Mouse (Mus musculus) lung, embryonic 14.5 days (tissue): ENCODE results near the gene Slk. TPM values are rescaled to one million over a fixed set of nuclear protein-coding genes. Genes with fewer than 3 reads are reported as not detected.
A peak's percentile ranks its signal among the peaks of the same experiment; 100 is the strongest.

Experiments
- ATAC-seq: fragments of 200-750 bp; cut with Nextera tagmentation; 2 replicates; pipeline ENCODE4 v1.8.0; 2017; ENCODE audit warnings: mild to moderate bottlenecking, moderate TSS enrichment, moderate library complexity; ENCODE audit not compliant: insufficient read depth
- DNase-seq: peaks from one replicate; pipeline ENCODE4 v3.0.0-alpha.2; 2015
- H3K27ac ChIP-seq: fragments of 300-500 bp; sonication (generic); 2 replicates; pipeline ENCODE4 v1.5.1; 2014; ENCODE audit warnings: low read depth, mild to moderate bottlenecking, moderate library complexity
- H3K27me3 ChIP-seq: fragments of 300-500 bp; sonication (generic); 2 replicates; pipeline ENCODE4 v1.6.1; 2014; ENCODE audit warnings: low read length, control low read depth; ENCODE audit not compliant: insufficient read depth
- H3K36me3 ChIP-seq: fragments of 300-500 bp; sonication (generic); 2 replicates; pipeline ENCODE4 v1.6.1; 2014; ENCODE audit warnings: control low read depth; ENCODE audit not compliant: insufficient read depth
- H3K4me1 ChIP-seq: fragments of 300-500 bp; sonication (generic); 2 replicates; pipeline ENCODE4 v1.6.1; 2014; ENCODE audit warnings: antibody characterized with exemption, control low read depth; ENCODE audit not compliant: insufficient read depth
- H3K4me2 ChIP-seq: fragments of 300-500 bp; sonication (generic); 2 replicates; pipeline ENCODE4 v1.6.1; 2014; ENCODE audit warnings: mild to moderate bottlenecking
- H3K4me3 ChIP-seq: fragments of 300-500 bp; sonication (generic); 2 replicates; pipeline ENCODE4 v1.5.1; 2014; ENCODE audit warnings: low read depth, low read length
- H3K9ac ChIP-seq: fragments of 300-500 bp; sonication (generic); 2 replicates; pipeline ENCODE4 v1.6.1; 2014
- H3K9me3 ChIP-seq: fragments of 300-500 bp; sonication (generic); 2 replicates; pipeline ENCODE4 v1.6.1; 2016; ENCODE audit warnings: low read depth, low read length, control low read depth
- CTCF ChIP-seq: IDR thresholded peaks from 2 replicates; pipeline ENCODE4 v1.5.1; 2016; ENCODE audit warnings: antibody characterized with exemption, low read depth
- WGBS: fragments of 180-500 bp; shearing (Covaris S2); extraction: QIAGEN DNeasy Blood & Tissue Kit; methylation state at CpG from one replicate; pipeline ENCODE4 v1.1.7; 2014; 5-methylcytosine and 5-hydroxymethylcytosine counted together
- polyA plus RNA-seq: library from polyadenylated mRNA; unstranded; fragments of >200 nt; fragmentation: Nextera tagmentation; extraction: Ambion mirVana; gene quantifications from 2 replicates; pipeline ENCODE4 v1.2.1, GENCODE M21; 2014

Gene Slk
- polyA plus RNA-seq, 1 experiment from 2014 or later, result 20.6 TPM

- H3K9ac ChIP-seq, result peak overlapping the region; percentile 13; the same call in 1 of the 2 replicates
- no peaks in the 10 kb centered on the region for H3K27me3 ChIP-seq
- H3K4me1 ChIP-seq, result peaks cover 24% of the 10 kb centered on the region
- H3K27ac ChIP-seq, result peak overlapping the region; percentile 94
- peak; percentile 17; the same call in 1 of the 2 replicates for ATAC-seq
- peak overlapping the region; percentile 92 for H3K4me2 ChIP-seq
- no peak overlapping the region for H3K4me3 ChIP-seq
- no peaks in the 10 kb centered on the region for H3K36me3 ChIP-seq
- peak; percentile 79 for DNase-seq
- no peak for TF ChIP-seq CTCF
- 9% methylated on average over 6 of the region's 6 CpGs for WGBS
- H3K9me3 ChIP-seq, result no peaks in the 10 kb centered on the region
Measured at GRCm38 (mm10) chr19:47538801-47539200, 40.7 kb upstream of the Slk start.

GRCm38 (mm10) chr19:47542441-47542840, 37.0 kb upstream of the Slk start:
- no peak overlapping the region for H3K9ac ChIP-seq
- ATAC-seq, result no peak
- H3K27ac ChIP-seq, result no peak overlapping the region
- no peak for TF ChIP-seq CTCF
- no peaks in the 10 kb centered on the region for H3K27me3 ChIP-seq
- WGBS, result 73% methylated on average over 7 of the region's 7 CpGs
- DNase-seq, result no peak
- H3K4me1 ChIP-seq, result peaks cover 17% of the 10 kb centered on the region
- H3K4me2 ChIP-seq, result no peak overlapping the region
- H3K36me3 ChIP-seq, result no peaks in the 10 kb centered on the region
- no peak overlapping the region for H3K4me3 ChIP-seq
- H3K9me3 ChIP-seq, result no peaks in the 10 kb centered on the region

- no peak for TF ChIP-seq CTCF
- H3K4me1 ChIP-seq, result no peaks in the 10 kb centered on the region
- WGBS, result 33% methylated on average over 3 of the region's 3 CpGs
- H3K36me3 ChIP-seq, result no peaks in the 10 kb centered on the region
- DNase-seq (no peak), ATAC-seq (no peak)
- H3K27ac ChIP-seq, result no peak overlapping the region
- no peaks in the 10 kb centered on the region for H3K9me3 ChIP-seq
- no peaks in the 10 kb centered on the region for H3K27me3 ChIP-seq
- H3K4me2 ChIP-seq, result no peak overlapping the region
- no peak overlapping the region for H3K9ac ChIP-seq
- no peak overlapping the region for H3K4me3 ChIP-seq
Measured at GRCm38 (mm10) chr19:47545055-47545454, 34.4 kb upstream of the Slk start.

DNA sequence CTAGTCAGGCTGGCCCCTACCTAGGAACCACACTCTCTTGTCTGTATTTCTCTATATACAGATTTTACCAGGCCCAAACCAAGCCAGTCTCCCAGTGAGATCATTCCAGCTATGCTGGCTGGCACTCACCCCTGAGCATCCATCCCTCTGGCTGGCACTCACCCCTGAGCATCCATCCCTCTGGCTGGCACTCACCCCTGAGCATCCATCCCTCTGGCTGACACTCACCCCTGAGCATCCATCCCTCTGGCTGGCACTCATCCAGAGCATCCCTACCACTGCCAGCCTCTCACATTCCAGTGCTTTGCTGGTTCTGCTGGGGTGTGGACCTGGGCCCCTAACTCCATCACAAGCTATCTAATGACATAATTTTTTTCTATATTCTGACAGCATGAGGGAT, 34.0 kb upstream of the Slk start:
- H3K4me3 ChIP-seq, result no peak overlapping the region

GRCm38 (mm10) chr19:47548432-47549076, 30.9 kb upstream of the Slk start:
- no peaks in the 10 kb centered on the region for H3K9me3 ChIP-seq
- H3K27me3 ChIP-seq, result no peaks in the 10 kb centered on the region
- no peak overlapping the region for H3K4me2 ChIP-seq
- no peaks in the 10 kb centered on the region for H3K4me1 ChIP-seq
- DNase-seq (no peak), ATAC-seq (no peak)
- TF ChIP-seq CTCF, result no peak
- WGBS, result 76% methylated on average over 11 of the region's 11 CpGs
- H3K9ac ChIP-seq, result no peak overlapping the region
- no peak overlapping the region for H3K27ac ChIP-seq
- H3K4me3 ChIP-seq, result no peak overlapping the region
- H3K36me3 ChIP-seq, result no peaks in the 10 kb centered on the region

More for the DNA sequence above, 34.0 kb upstream of the Slk start:
- H3K4me2 ChIP-seq, result no peak overlapping the region
- no peak overlapping the region for H3K27ac ChIP-seq
- no peaks in the 10 kb centered on the region for H3K27me3 ChIP-seq
- no peaks in the 10 kb centered on the region for H3K36me3 ChIP-seq
- DNase-seq (no peak), ATAC-seq (no peak)
- no peaks in the 10 kb centered on the region for H3K4me1 ChIP-seq
- no peak for TF ChIP-seq CTCF
- H3K9ac ChIP-seq, result no peak overlapping the region
- no peaks in the 10 kb centered on the region for H3K9me3 ChIP-seq

DNA sequence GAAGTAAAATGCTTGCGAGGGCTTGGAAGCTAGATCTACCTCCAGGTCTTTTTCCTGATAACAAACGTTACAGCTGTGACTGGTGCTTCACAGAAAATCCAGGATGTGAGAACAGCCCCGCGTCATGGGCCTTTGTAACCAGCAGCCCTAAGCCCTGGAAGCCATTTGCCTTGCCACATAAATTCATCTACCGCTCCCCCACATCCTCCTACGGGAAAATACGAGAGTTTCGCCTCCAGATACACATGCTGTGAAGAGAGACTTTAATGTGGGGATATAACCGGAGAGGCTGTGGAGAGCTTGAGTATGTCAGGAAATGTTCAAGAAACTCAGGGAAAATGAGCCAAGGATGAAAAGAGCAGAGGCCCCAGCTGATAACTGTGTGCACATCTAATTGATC, 30.3 kb upstream of the Slk start:
- H3K9ac ChIP-seq, result no peak overlapping the region
- H3K4me2 ChIP-seq, result no peak overlapping the region
- TF ChIP-seq CTCF, result no peak
- 75% methylated on average over 9 of the region's 9 CpGs for WGBS
- no peaks in the 10 kb centered on the region for H3K9me3 ChIP-seq
- no peak overlapping the region for H3K27ac ChIP-seq
- DNase-seq (no peak), ATAC-seq (no peak)
- H3K36me3 ChIP-seq, result no peaks in the 10 kb centered on the region
- H3K4me1 ChIP-seq, result no peaks in the 10 kb centered on the region
- H3K4me3 ChIP-seq, result no peak overlapping the region
- H3K27me3 ChIP-seq, result no peaks in the 10 kb centered on the region

- Histone ChIP-seq H3K27me3 (no peaks in the 10 kb centered on the region), H3K9me3 (no peaks in the 10 kb centered on the region), H3K4me1 (no peaks in the 10 kb centered on the region), H3K36me3 (no peaks in the 10 kb centered on the region), H3K27ac (no peak overlapping the region), H3K9ac (no peak overlapping the region), H3K4me3 (no peak overlapping the region), H3K4me2 (no peak overlapping the region)
- no peak for TF ChIP-seq CTCF
- ATAC-seq (no peak), DNase-seq (no peak)
- 82% methylated on average over 4 of the region's 4 CpGs for WGBS
Measured at GRCm38 (mm10) chr19:47549584-47549983, 29.9 kb upstream of the Slk start.

DNA sequence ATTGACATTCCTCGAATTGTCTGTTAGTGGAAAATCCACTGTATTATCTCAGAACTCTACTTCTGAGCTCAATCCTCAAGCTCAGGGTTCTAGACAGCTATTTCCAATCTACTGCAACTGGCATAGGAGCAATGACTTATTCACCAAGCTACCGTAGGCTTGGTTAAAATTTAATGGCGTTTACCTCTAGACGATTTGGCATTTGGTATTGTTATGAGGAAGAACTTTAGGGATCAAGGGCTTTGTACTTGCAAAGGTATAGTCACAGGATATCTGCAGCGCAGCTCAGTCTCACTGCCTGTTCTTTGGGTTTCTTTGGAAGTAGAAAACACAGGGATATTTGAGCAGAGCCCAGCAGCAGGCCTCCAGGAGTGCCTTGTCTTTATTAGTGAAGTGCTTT, 20.3 kb upstream of the Slk start:
- Histone ChIP-seq H3K27me3 (no peaks in the 10 kb centered on the region), H3K4me2 (no peak overlapping the region), H3K4me3 (no peak overlapping the region), H3K9ac (no peak overlapping the region), H3K36me3 (no peaks in the 10 kb centered on the region), H3K4me1 (peaks cover 5% of the 10 kb centered on the region; the same call in 1 of the 2 replicates), H3K27ac (no peak overlapping the region), H3K9me3 (no peaks in the 10 kb centered on the region)
- 77% methylated on average over 5 of the region's 5 CpGs for WGBS
- TF ChIP-seq CTCF, result no peak
- ATAC-seq (no peak), DNase-seq (no peak)
